Mouse (Mus musculus) liver, embryonic 11.5 days (tissue): ENCODE measurements at regions not wholly inside any gene's neighbourhood (a gene's known extent, or its start where the extent isn't known, plus 50 kb on each side); places are given as distances from the start of the nearest gene placed in this dataset.

ENCODE experiments used
- ATAC-seq: fragments of 200-750 bp; cut with Nextera tagmentation; replicated peaks from 2 replicates; pipeline ENCODE4 v1.8.0; 2017; ENCODE audit warnings: moderate number of reproducible peaks, mild to moderate bottlenecking, moderate TSS enrichment, moderate library complexity; ENCODE audit not compliant: low FRiP score
- DNase-seq: peaks from one replicate; pipeline ENCODE4 v3.0.0-alpha.2; 2017; ENCODE audit warnings: low spot score
- H3K27ac ChIP-seq: fragments of 300-500 bp; sonication (generic); 2 replicates; pipeline ENCODE4 v1.5.1; 2014; ENCODE audit warnings: mild to moderate bottlenecking, low read depth, low read length, control low read depth
- H3K27me3 ChIP-seq: fragments of 300-500 bp; sonication (generic); replicated peaks from 2 replicates; pipeline ENCODE4 v1.6.1; 2014; ENCODE audit warnings: low read length, mixed read lengths; ENCODE audit not compliant: control insufficient read depth, insufficient read depth
- H3K36me3 ChIP-seq: fragments of 300-500 bp; sonication (generic); 2 replicates; pipeline ENCODE4 v1.6.1; 2014; ENCODE audit warnings: mild to moderate bottlenecking, low read length, moderate library complexity, mixed read lengths; ENCODE audit not compliant: control insufficient read depth, insufficient read depth
- H3K4me1 ChIP-seq: fragments of 300-500 bp; sonication (generic); replicated peaks from 2 replicates; pipeline ENCODE4 v1.6.1; 2014; ENCODE audit warnings: low read length, mixed read lengths; ENCODE audit not compliant: control insufficient read depth, insufficient read depth
- H3K4me2 ChIP-seq: fragments of 300-500 bp; sonication (generic); 2 replicates; pipeline ENCODE4 v1.6.1; 2014; ENCODE audit warnings: mild to moderate bottlenecking, control low read depth, moderate library complexity
- H3K4me3 ChIP-seq: fragments of 300-500 bp; sonication (generic); 2 replicates; pipeline ENCODE4 v1.5.1; 2014; ENCODE audit warnings: low read depth, low read length, control low read depth
- H3K9ac ChIP-seq: fragments of 300-500 bp; sonication (generic); 2 replicates; pipeline ENCODE4 v1.6.1; 2014; ENCODE audit warnings: low read depth, low read length, control low read depth
- H3K9me3 ChIP-seq: fragments of 300-500 bp; sonication (generic); 2 replicates; pipeline ENCODE4 v1.6.1; 2016; ENCODE audit warnings: low read length, inconsistent platforms, mixed read lengths; ENCODE audit not compliant: control insufficient read depth
- WGBS: fragments of 180-500 bp; shearing (Covaris S2); extraction: QIAGEN DNeasy Blood & Tissue Kit; methylation state at CpG from one replicate; pipeline ENCODE4 v1.1.7; 2014; 5-methylcytosine and 5-hydroxymethylcytosine counted together

- H3K36me3 ChIP-seq: no peaks in the 10 kb centered on the region
- H3K4me3 ChIP-seq: no peak overlapping the region
- H3K27ac ChIP-seq: no peak overlapping the region
- 81% methylated on average over 20 of the region's 20 CpGs for WGBS
- ATAC-seq: no peak
- DNase-seq: no peak
- no peak overlapping the region for H3K9ac ChIP-seq
- H3K9me3 ChIP-seq: peaks cover 9% of the 10 kb centered on the region
- H3K4me2 ChIP-seq: no peak overlapping the region
- H3K27me3 ChIP-seq: no peaks in the 10 kb centered on the region
- no peaks in the 10 kb centered on the region for H3K4me1 ChIP-seq
These were observed 191.4 kb upstream of the Zdhhc25 start for GRCm38 (mm10) chr15:88408461-88409379.

DNA sequence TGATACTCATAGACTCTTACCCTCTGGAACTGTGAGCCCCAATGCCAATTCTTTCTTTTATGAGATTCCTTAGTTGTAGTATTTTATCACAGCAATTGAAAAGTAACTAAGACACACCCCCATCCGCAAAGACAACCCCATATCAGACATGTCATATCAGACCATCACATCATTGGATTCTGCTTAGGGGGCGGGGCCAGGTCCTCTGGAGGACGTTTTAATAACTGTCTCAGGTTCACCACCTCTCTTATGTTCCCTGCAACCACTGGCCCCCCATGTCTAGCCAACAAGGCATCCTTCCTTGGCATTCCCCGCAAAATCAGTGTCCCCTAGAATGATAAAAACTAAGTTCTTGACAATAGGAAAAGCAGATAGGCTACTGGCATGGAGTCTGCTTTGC lies 185.9 kb upstream of the Zdhhc25 start:
- Histone ChIP-seq H3K27ac (no peak overlapping the region), H3K9ac (no peak overlapping the region), H3K36me3 (no peaks in the 10 kb centered on the region), H3K4me3 (no peak overlapping the region), H3K27me3 (no peaks in the 10 kb centered on the region), H3K4me2 (no peak overlapping the region), H3K9me3 (peaks cover 13% of the 10 kb centered on the region; the same call in 1 of the 2 replicates), H3K4me1 (no peaks in the 10 kb centered on the region)
- 71% methylated on average over 4 of the region's 4 CpGs for WGBS
- no peak for ATAC-seq
- DNase-seq: no peak

GRCm38 (mm10) chr15:88418881-88419280 lies 181.2 kb upstream of the Zdhhc25 start:
- Histone ChIP-seq H3K36me3 (no peaks in the 10 kb centered on the region), H3K27ac (no peak overlapping the region), H3K9ac (no peak overlapping the region), H3K4me3 (no peak overlapping the region), H3K9me3 (peaks cover 20% of the 10 kb centered on the region), H3K4me2 (no peak overlapping the region), H3K4me1 (no peaks in the 10 kb centered on the region), H3K27me3 (no peaks in the 10 kb centered on the region)
- DNase-seq: no peak
- WGBS: 67% methylated on average over 8 of the region's 8 CpGs
- ATAC-seq: no peak

DNA sequence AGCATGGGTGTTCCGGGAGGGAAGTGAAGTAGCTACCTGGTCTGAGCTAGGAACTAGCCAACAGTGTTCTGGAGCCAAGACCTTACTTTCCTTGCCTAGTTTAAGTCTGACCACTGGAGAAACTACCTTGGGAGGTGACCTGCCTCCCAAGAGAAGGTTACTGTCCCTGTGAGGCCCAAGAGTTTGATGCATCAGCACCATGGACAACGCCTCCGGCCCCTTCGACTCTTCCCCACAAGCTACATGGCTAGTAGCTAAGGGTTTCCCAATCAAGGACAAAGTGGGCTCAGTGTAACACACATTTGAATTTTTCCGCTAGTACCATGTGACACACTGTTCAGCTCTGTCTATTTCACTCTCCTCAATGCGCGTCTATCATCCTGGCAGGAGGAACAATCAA lies 171.7 kb upstream of the Zdhhc25 start:
- H3K4me2 ChIP-seq: no peak overlapping the region
- no peak overlapping the region for H3K27ac ChIP-seq
- ATAC-seq: no peak
- H3K9me3 ChIP-seq: peaks cover 22% of the 10 kb centered on the region
- no peak overlapping the region for H3K9ac ChIP-seq
- no peaks in the 10 kb centered on the region for H3K36me3 ChIP-seq
- H3K4me1 ChIP-seq: no peaks in the 10 kb centered on the region
- WGBS: 70% methylated on average over 7 of the region's 7 CpGs
- no peak overlapping the region for H3K4me3 ChIP-seq
- no peak for DNase-seq
- H3K27me3 ChIP-seq: no peaks in the 10 kb centered on the region

DNA sequence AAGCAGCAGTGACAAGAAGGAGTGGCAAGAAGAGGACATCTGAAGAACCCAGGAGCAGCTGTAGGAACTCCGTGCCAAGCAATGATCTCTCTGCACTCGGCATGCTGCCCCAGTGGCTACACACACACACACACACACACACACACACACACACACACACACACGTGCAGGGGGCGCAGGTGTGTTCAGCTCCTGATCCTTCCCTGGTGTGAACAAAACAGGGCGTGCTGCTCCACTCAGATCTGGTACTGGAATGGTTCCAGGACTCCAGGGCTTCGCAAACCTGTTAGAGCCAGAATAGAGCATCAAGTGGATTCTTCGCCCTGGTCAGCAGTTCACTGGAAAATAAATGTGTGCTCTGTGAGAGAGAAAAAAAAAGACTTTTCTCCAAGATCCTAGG lies 169.2 kb upstream of the Zdhhc25 start:
- H3K27me3 ChIP-seq: no peaks in the 10 kb centered on the region
- no peak for DNase-seq
- no peak overlapping the region for H3K4me3 ChIP-seq
- 72% methylated on average over 7 of the region's 7 CpGs for WGBS
- peaks cover 19% of the 10 kb centered on the region for H3K9me3 ChIP-seq
- no peak for ATAC-seq
- no peak overlapping the region for H3K9ac ChIP-seq
- no peaks in the 10 kb centered on the region for H3K4me1 ChIP-seq
- no peak overlapping the region for H3K27ac ChIP-seq
- H3K36me3 ChIP-seq: no peaks in the 10 kb centered on the region
- H3K4me2 ChIP-seq: no peak overlapping the region

DNA sequence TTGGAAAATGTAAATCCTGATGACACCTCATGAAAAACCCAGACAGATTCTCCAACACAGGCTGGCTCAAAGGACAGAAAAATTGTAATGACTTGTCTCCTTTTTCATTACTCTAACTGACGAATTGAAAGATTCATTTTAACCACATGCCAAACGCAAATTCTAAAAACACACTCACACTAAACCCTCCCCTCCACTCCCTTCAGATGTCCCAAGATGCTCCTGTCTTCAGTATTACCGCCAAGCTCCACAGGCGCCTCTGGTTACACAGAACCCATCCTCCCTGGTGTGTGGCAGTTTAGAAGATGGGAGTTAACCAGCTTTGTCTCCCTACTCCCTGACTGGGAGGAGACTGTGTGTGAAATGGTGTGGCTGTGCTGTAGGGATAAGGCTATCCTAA lies 151.8 kb upstream of the Zdhhc25 start:
- Histone ChIP-seq H3K27ac (no peak overlapping the region), H3K9ac (no peak overlapping the region), H3K36me3 (no peaks in the 10 kb centered on the region), H3K9me3 (no peaks in the 10 kb centered on the region; the same call in 1 of the 2 replicates), H3K27me3 (no peaks in the 10 kb centered on the region), H3K4me1 (no peaks in the 10 kb centered on the region), H3K4me2 (no peak overlapping the region), H3K4me3 (no peak overlapping the region)
- ATAC-seq (no peak), DNase-seq (no peak)
- WGBS: 76% methylated on average over 4 of the region's 4 CpGs

GRCm38 (mm10) chr15:88451241-88451640 lies 148.9 kb upstream of the Zdhhc25 start:
- no peak overlapping the region for H3K27ac ChIP-seq
- no peaks in the 10 kb centered on the region; the same call in 1 of the 2 replicates for H3K9me3 ChIP-seq
- H3K4me3 ChIP-seq: no peak overlapping the region
- no peak for ATAC-seq
- H3K9ac ChIP-seq: no peak overlapping the region
- 80% methylated on average over 6 of the region's 6 CpGs for WGBS
- no peak for DNase-seq
- H3K36me3 ChIP-seq: no peaks in the 10 kb centered on the region
- no peak overlapping the region for H3K4me2 ChIP-seq
- no peaks in the 10 kb centered on the region for H3K4me1 ChIP-seq
- H3K27me3 ChIP-seq: no peaks in the 10 kb centered on the region

GRCm38 (mm10) chr15:88468107-88468506 lies 132.0 kb upstream of the Zdhhc25 start:
- WGBS: 76% methylated on average over 12 of the region's 12 CpGs
- Histone ChIP-seq H3K4me3 (no peak overlapping the region), H3K36me3 (no peaks in the 10 kb centered on the region), H3K27me3 (no peaks in the 10 kb centered on the region), H3K27ac (no peak overlapping the region), H3K9ac (no peak overlapping the region), H3K9me3 (no peaks in the 10 kb centered on the region), H3K4me1 (no peaks in the 10 kb centered on the region), H3K4me2 (no peak overlapping the region)
- no peak for ATAC-seq
- no peak for DNase-seq

DNA sequence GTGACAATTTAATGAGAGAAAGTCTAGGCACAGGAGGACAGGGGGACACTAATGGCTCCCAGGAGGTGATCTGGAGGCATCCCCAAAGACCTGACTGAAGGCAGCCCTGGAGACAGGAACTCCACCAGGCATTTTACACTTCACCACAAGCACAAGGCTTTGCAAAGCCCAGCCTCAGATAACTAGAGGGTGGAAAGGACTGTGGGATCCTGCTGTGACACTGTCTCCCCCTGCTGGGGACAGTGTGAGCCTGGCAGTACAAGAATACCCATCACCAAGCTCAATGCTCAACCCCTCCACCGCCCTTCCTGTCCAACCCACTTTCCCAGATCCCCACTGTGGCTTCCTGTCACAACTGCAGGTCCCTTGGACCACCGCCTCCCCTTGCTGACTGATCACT lies 131.3 kb upstream of the Zdhhc25 start:
- DNase-seq (no peak), ATAC-seq (no peak)
- H3K36me3 ChIP-seq: no peaks in the 10 kb centered on the region
- H3K4me3 ChIP-seq: no peak overlapping the region
- no peaks in the 10 kb centered on the region for H3K27me3 ChIP-seq
- 33% methylated on average over 2 of the region's 2 CpGs for WGBS
- H3K27ac ChIP-seq: no peak overlapping the region
- H3K9me3 ChIP-seq: no peaks in the 10 kb centered on the region
- H3K4me2 ChIP-seq: no peak overlapping the region
- H3K9ac ChIP-seq: no peak overlapping the region
- H3K4me1 ChIP-seq: no peaks in the 10 kb centered on the region
